Mouse (Mus musculus) spleen, adult 2 months (tissue): Measurements from ENCODE around the gene Cdca8. TPM values are rescaled to one million over a fixed set of nuclear protein-coding genes. Genes with fewer than 3 reads are reported as not detected.
A peak's percentile ranks its signal among the peaks of the same experiment; 100 is the strongest.

Source experiments
- DNase-seq, 2 experiments: peaks; one replicate each; pipeline versions ENCODE4 v3.0.0 to v3.0.0-alpha.2; 2012 to 2021; ENCODE audit warnings: low spot score in 2 of 2, low read depth in 1 of 2
- H3K27ac ChIP-seq: fragments of 200-500 bp; 2 replicates; pipeline ENCODE4 v1.5.1; 2012; ENCODE audit warnings: low read length, inconsistent platforms; ENCODE audit not compliant: insufficient read depth
- H3K27me3 ChIP-seq: fragments of 200-500 bp; 2 replicates; pipeline ENCODE4 v1.6.1; 2012; ENCODE audit warnings: mild to moderate bottlenecking, moderate library complexity, low read length, inconsistent platforms; ENCODE audit not compliant: control insufficient read depth, insufficient read depth
- H3K36me3 ChIP-seq: fragments of 200-500 bp; 2 replicates; pipeline ENCODE4 v1.6.1; 2012; ENCODE audit warnings: mild to moderate bottlenecking, low read length, inconsistent platforms; ENCODE audit not compliant: control insufficient read depth, insufficient read depth
- H3K4me1 ChIP-seq: fragments of 200-500 bp; 2 replicates; pipeline ENCODE4 v1.6.1; 2011; ENCODE audit warnings: inconsistent platforms; ENCODE audit not compliant: control insufficient read depth, insufficient read depth, insufficient read length
- H3K4me3 ChIP-seq: fragments of 200-500 bp; 2 replicates; pipeline ENCODE4 v1.5.1; 2011; ENCODE audit warnings: mild to moderate bottlenecking, inconsistent platforms; ENCODE audit not compliant: insufficient read depth, insufficient read length; ENCODE audit errors: extremely low read depth
- CTCF ChIP-seq: fragments of 200-500 bp; IDR thresholded peaks from 2 replicates; pipeline ENCODE4 v1.5.1; 2011; ENCODE audit warnings: mild to moderate bottlenecking, inconsistent platforms; ENCODE audit not compliant: insufficient read depth, insufficient read length, insufficient replicate concordance; ENCODE audit errors: extremely low read depth
- POLR2A ChIP-seq: fragments of 200-500 bp; IDR thresholded peaks from 2 replicates; pipeline ENCODE4 v1.6.1; 2011; ENCODE audit warnings: low read depth, low read length, inconsistent platforms
- WGBS: fragments of 180-500 bp; shearing (Covaris S2); methylation state at CpG from one replicate; pipeline ENCODE4 v1.1.7; 2018; 5-methylcytosine and 5-hydroxymethylcytosine counted together
- polyA plus RNA-seq: library from polyadenylated mRNA; depleted of rRNA; stranded (reverse); fragments of >200 nt; gene quantifications from 2 replicates; pipeline ENCODE4 v1.2.3, GENCODE M21; 2012

Gene Cdca8
- polyA plus RNA-seq, 1 experiment = 14.8 TPM

- Histone ChIP-seq H3K27me3 (no peaks in the 10 kb centered on the region), H3K4me3 (no peak overlapping the region), H3K27ac (no peak overlapping the region), H3K4me1 (no peaks in the 10 kb centered on the region), H3K36me3 (no peaks in the 10 kb centered on the region)
- 72% methylated on average over 4 of the region's 4 CpGs for WGBS
- DNase-seq = no peak
- TF ChIP-seq POLR2A (no peak), CTCF (no peak)
These were observed 14.4 kb upstream of the Cdca8 start for GRCm38 (mm10) chr4:124953546-124953945.

- Histone ChIP-seq H3K36me3 (no peaks in the 10 kb centered on the region), H3K27ac (no peak overlapping the region), H3K4me1 (no peaks in the 10 kb centered on the region), H3K4me3 (no peak overlapping the region), H3K27me3 (no peaks in the 10 kb centered on the region)
- 42% methylated on average over 10 of the region's 10 CpGs for WGBS
- no peak for DNase-seq
- no peak for TF ChIP-seq CTCF
- no peak for TF ChIP-seq POLR2A
These were observed 11.9 kb upstream of the Cdca8 start for GRCm38 (mm10) chr4:124951036-124951433.

DNA sequence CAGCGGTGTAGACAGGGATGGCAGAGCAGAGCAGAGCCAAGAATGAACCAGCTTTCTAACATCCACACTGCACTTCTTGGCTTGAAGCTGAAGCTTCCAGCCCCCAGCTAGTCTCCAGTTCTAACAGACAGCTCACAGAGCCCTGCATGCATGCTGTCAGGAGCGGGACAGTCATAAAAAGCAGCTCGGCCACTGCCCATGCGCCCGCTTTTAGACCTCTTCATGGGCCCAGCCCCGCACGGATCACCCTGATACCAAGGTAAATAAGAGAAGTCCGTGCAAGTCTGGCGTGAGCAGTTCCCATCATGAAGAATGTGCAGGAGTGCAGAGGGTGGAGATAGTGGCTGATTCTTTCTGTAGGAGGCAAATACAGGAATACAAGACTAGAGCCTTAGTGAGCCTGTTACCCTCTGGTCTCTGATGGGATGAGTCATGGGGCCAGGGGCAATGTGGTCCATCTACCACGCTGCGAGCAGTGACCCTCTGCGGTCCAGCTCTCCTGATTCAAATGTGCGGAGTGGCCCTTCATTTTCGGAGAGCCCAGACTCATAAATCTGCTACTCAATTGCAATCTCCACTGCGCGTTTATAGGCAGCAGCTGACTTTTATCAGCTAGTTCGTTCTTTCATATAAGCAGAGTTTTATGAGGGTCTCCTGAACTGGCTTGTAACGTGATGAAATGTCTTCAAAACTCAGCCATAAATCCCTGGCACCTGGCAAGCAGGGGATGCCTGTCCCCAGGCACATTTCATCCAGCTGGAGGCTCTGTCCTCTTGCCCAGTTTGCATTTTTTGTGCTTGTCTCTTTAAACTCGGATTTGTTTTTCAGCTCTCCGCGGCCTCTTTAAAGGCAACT is 11.3 kb upstream of the Cdca8 start:
- no peak for TF ChIP-seq CTCF
- TF ChIP-seq POLR2A = no peak
- H3K27ac ChIP-seq = no peak overlapping the region
- H3K36me3 ChIP-seq = no peaks in the 10 kb centered on the region
- no peaks in the 10 kb centered on the region for H3K4me1 ChIP-seq
- H3K4me3 ChIP-seq = no peak overlapping the region
- DNase-seq = no peak
- no peaks in the 10 kb centered on the region for H3K27me3 ChIP-seq
- WGBS = 91% methylated on average over 21 of the region's 21 CpGs

GRCm38 (mm10) chr4:124949488-124949887 is 10.4 kb upstream of the Cdca8 start:
- H3K4me3 ChIP-seq = no peak overlapping the region
- H3K27me3 ChIP-seq = no peaks in the 10 kb centered on the region
- DNase-seq = no peak
- TF ChIP-seq CTCF (no peak), POLR2A (no peak)
- 85% methylated on average over 3 of the region's 3 CpGs for WGBS
- no peak overlapping the region for H3K27ac ChIP-seq
- H3K4me1 ChIP-seq = no peaks in the 10 kb centered on the region
- H3K36me3 ChIP-seq = no peaks in the 10 kb centered on the region

DNA sequence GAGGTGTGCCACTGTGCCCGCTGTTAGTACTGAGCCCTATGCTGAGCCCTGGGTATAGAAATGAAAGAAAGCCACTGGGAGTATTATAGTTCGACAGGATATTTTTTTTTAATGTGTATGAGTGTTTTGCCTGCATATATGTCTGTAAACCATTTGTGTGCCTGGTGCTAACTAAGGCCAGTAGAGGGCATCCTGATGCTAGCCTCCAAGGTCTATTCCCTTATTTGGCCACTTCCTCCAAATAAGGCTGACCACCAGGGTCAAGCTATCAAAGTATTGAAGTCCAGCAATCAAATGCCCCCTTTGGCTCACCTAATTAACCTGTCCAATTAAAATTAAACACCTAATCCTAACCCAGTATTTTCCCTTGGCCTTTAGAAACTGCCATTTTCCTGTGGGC is 5.8 kb upstream of the Cdca8 start:
- DNase-seq = no peak
- no peak overlapping the region for H3K4me3 ChIP-seq
- 0 out of 2 replicates have a peak, but pooled peaks cover 4% of the 10 kb centered on the region for H3K4me1 ChIP-seq
- WGBS = 69% methylated on average over 2 of the region's 2 CpGs
- TF ChIP-seq POLR2A (no peak), CTCF (no peak)
- no peak overlapping the region for H3K27ac ChIP-seq
- H3K36me3 ChIP-seq = peaks cover 9% of the 10 kb centered on the region
- no peaks in the 10 kb centered on the region for H3K27me3 ChIP-seq

DNA sequence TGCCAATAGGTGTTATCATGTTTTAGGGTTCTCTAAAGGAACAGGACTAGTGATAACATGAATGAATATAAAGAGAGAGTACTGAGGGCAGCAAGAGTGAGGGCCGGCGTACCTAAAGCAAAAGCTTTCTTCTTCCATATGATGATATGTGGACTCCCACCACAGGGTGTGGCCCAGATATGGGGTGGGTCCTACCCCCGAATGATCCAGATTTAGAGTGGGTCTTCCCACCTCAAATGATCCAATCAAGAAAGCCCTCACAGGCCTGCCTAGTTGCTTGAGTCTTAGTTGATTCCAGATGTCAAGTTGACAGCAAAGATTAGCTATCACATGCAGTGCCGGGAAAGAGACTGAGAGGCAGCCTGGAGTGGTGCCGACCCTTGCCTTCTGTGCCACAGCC is 4.7 kb upstream of the Cdca8 start:
- H3K27me3 ChIP-seq = no peaks in the 10 kb centered on the region
- DNase-seq = no peak
- no peak overlapping the region for H3K4me3 ChIP-seq
- TF ChIP-seq POLR2A (no peak), CTCF (no peak)
- no peak overlapping the region for H3K27ac ChIP-seq
- peaks cover 10% of the 10 kb centered on the region for H3K36me3 ChIP-seq
- 88% methylated on average over 5 of the region's 5 CpGs for WGBS
- 0 out of 2 replicates have a peak, but pooled peaks cover 4% of the 10 kb centered on the region for H3K4me1 ChIP-seq

- Histone ChIP-seq H3K27me3 (no peaks in the 10 kb centered on the region), H3K4me1 (0 out of 2 replicates have a peak, but pooled peaks cover 4% of the 10 kb centered on the region), H3K4me3 (no peak overlapping the region), H3K27ac (no peak overlapping the region), H3K36me3 (peaks cover 10% of the 10 kb centered on the region)
- peak; percentile 48 to 68 for DNase-seq
- WGBS = 2% methylated on average over 4 of the region's 4 CpGs
- TF ChIP-seq CTCF (peak; percentile 92; the same call in 1 of the 2 replicates), POLR2A (no peak)
These were observed 3.9 kb upstream of the Cdca8 start for GRCm38 (mm10) chr4:124943022-124943421.
